Mouse (Mus musculus) testis, postnatal 10 days (tissue): Measurements from ENCODE around the gene Eps8l3.
A peak's percentile ranks its signal among the peaks of the same experiment; 100 is the strongest.
"Not testable (repeated sequence)": the region's sequence is repeated elsewhere in the genome, so short reads cannot be mapped to it uniquely, and the experiment has no call there.

Experiments used
- DNase-seq: peaks from one replicate; pipeline ENCODE4 v3.0.0; 2021; ENCODE audit warnings: low spot score

The Eps8l3 gene

DNA sequence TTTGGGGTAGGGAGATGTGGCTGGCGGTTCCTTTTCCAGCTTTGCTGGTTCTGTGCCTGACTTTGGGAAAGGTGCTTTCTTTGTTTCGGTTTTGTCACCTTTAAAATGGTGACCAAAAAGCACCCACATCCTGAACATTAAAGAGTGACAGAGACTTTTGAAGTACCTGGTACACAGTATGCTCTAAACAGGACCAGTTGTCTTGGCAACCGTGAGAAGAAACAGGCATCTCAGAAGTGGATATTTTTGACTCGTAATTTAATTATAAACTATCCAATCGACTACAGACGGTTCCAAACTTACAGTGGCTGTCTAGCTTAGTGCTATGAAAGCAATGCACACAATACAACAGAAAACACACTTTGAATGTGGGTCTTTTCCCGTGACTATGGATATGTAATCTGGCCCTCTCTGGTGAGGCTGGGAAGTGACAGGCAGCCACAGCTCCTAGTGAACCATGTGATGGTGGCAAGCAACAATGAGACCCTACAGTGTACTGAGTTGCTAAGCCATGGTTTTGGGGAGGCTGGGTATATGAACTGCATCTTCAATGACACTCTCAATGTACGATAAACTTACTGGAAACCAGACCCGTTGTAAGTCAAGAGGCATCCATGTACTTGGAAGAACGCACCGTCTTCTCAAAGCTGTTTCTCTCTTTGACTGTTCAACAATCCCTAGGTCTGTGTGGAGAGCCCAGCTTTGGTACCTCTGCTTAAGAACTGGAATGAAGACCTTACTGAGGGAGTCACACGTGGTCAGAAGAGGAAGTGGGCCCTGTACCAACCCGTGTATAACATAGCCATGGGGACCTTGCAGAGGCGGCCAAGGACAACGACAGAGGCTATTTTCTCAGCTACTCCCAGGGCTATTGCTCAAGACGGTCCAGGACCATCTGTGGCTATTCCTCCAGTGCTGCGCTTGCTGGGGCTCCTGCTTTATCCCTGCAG, 23.5 kb upstream of the Eps8l3 start:
- no peak for DNase-seq

DNA sequence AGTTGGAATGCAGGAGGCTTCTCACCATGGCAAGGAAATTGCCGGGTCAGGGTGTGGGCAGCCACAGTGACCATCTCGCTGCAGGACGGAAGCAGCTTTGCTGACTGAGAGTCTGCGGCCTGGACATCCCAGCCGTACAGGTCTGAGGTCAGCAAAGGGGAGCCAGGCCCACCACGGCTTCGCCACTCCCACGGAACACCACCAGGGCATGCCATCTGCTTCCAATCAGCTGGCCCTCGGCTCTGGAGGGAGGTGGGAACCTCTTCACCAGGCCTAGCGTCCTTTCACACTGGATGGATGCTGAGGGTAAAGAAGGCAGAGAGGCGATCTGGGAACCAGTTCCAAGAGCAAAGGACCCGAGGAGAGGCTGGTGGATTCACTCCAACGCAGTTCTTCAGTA, 21.7 kb upstream of the Eps8l3 start:
- DNase-seq = no peak

DNA sequence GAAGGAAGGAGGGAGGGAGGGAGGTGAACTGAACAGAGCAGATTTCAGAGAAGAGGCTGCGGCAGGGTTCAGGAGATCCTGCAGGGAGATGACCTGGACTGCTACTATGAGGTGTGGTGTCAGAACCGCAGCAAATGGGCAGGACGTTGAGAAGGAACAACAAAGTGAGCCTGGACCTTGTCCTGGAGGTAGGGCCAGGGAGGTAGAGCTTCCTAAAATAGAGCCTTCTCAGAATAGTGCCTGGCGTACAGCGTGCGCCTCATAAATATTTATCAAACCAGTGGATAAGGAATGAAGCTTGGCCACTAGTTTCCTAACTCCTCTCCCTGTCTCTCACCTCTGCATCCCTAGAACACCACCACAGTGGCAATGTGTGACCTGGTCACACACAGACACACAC, 19.4 kb upstream of the Eps8l3 start:
- no peak for DNase-seq

- not testable (repeated sequence) for DNase-seq
Observed at GRCm38 (mm10) chr3:107861483-107861882, 15.5 kb upstream of the Eps8l3 start.

DNA sequence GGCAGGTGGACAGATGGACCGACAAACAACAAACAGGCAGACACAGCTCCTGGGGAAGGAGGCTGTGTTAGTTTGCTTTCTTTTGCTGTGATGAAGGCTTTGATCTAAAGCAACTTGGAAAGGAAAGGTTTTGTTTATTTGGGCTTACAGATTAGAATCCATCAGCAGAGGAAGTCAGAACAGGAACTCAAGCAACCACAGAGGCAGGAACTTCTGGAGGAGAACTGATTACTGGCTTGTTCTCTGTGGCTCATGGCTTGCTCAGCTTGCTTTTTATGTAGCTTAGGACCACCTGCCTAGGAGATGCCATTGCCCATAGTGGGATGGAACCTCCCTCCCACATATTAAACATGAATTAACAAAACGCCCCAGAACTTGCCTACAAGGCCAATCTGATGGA, 14.6 kb upstream of the Eps8l3 start:
- no peak for DNase-seq

DNA sequence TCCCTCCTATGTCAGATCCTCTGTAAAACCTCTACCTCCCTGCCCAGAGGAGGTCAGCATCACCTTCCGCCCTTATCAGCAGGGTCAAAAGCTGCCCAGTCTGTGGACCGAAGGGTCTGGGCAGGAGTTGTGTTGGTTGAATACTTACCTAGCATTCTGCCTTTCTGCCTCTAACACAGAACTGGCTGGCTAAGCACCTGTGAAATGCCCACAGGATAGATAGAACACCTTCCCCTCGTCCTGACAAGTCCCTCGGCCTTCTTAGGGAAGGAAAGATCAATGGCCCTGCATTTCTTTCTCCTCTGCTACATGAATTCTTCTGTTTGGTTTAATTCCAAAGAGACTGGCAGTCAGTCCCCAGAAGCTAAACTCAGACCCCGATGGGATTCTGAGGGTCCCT, 13.6 kb upstream of the Eps8l3 start:
- DNase-seq = no peak

GRCm38 (mm10) chr3:107863898-107864603, 13.0 kb upstream of the Eps8l3 start:
- DNase-seq = peak; percentile 93

- DNase-seq = no peak
Observed at GRCm38 (mm10) chr3:107865364-107866091, 11.5 kb upstream of the Eps8l3 start.

DNA sequence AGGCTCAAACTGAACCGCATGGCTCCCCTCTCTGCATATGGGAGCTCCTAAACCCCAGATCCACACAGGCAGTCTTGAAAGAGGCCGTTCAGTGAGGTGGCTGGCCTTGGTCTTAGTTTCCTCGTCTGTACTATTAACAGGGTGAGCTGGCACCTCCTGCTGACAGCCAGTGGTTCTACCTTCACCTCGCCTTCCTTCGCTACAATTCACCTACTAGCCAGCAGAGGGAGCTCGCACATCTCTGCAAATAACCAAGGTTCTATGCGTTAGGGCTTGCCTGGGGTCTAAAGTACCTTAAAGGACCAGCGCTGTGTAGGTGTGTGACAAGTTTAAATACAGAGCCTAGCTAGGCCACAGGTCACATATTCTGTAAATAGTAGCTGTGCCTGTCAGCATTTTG, 9.9 kb upstream of the Eps8l3 start:
- peak; percentile 87 for DNase-seq

- no peak for DNase-seq
Observed at GRCm38 (mm10) chr3:107868452-107868851, 8.6 kb upstream of the Eps8l3 start.

DNA sequence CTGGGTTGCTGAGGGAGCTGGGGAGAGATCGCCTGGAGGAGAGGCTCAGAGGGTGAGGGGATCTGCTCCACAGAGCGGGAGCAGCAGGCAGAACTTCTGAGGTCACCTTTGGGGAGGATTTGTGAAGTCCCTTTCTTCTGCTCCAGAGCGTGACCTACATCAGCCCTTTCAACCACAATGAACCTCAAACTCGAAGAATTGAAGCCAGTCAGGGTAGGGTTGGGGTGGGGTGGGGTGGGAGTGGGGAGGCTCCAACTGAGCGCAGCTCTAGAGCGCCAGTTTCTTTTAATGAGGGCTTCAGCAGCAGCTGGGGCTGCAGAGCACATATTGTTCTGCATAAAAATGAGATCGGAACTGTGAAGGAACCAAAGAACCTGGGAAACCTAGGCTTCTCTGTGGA, 7.9 kb upstream of the Eps8l3 start:
- DNase-seq = no peak

GRCm38 (mm10) chr3:107869925-107870324, 7.1 kb upstream of the Eps8l3 start:
- DNase-seq = no peak

DNA sequence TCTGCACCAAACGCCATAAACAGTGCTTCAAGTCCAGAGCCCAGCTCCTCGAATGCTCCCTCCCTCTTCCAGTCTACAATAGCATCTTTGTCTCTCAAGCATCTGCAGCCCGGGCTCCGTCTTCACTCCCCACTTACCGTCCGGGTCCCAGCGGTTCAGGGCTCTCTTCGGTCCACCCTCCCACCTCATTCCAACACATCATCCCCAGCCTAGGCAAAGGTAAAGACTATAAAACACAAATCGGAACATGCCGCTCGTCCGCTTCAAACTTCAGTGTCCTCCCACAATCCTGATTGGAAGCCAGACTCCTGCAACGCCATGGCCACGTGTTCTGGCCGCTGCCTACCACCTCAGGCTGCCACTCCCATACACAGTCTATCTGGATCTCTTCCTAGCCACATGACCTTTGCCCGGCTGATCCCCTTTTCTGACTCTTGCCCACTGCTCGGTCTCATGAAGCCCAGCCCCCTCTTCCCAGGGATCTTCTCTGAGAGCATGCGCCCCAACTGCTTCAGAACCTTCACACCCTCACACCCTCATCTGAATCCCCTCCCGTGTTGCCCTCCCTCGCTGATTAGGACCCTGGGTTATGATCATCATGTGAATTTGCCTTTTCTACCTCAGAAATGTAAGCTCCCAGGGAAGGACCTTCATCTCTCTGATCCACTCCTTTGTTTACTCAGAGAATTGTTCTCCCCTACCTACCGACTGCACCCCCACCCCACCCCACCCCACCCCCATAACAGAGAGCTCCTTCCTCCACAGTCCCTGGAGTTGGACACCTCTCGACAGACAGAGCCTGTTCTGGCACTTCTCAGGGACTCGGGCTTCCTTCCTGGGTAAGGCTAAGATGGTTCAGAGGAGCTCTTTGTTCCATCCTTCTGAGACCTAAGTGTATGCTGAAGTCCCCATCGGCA, 3.4 kb upstream of the Eps8l3 start:
- DNase-seq = no peak

DNA sequence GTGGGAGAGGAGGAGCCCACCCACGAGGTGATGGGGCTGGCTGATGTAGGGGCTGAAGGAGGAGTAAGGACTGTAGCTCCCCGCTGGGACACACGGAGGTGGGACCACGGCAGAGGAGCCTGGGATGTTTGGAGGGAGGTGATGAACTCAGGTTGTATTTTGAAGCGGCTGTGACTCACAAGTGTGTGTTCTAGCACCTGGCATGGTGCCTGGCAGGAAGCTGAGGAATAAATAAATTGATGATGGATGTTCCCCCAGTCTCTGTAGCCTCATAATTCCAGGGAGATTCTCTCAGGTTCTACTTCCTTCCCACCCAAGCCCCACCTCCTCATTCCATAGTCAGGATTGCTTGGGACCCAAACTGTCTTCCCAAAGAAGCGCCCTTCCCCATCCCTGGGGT, 1.8 kb upstream of the Eps8l3 start:
- DNase-seq = peak; percentile 40

- no peak for DNase-seq
Observed at GRCm38 (mm10) chr3:107877747-107878736, 1.0 kb downstream of the Eps8l3 start.

- DNase-seq = peak; percentile 62
Observed at GRCm38 (mm10) chr3:107887674-107888495, 10.9 kb downstream of the Eps8l3 start.

- not testable (repeated sequence) for DNase-seq
Observed at GRCm38 (mm10) chr3:107889236-107889635, 12.2 kb downstream of the Eps8l3 start.

DNA sequence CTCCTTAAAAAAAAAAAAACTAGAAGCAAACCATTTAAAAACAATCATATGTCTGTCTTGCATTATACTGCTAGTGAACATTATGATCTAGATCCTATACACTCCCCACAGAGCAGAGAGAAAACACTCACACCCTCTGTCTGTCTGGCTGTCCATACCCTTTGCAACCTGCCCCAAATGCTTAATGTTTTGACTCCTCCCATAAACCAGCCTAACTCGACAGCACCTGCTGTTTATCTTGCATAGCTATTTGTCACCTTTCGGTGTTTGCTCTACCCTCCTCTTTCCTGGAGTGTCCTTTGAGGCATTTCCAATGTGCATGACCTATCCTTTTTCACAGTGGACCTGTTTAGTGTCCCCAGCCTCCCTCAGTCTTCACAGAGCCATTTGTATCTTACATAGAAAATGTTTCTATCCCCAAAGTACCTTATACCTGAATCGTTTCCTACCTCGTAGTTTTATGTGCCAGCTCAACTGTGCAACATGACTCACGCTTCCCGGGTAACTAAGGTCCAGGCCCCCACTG, 18.2 kb downstream of the Eps8l3 start:
- no peak for DNase-seq
